17 mouse cellular contexts compared by ENCODE assay signal in the genomic region with DNA sequence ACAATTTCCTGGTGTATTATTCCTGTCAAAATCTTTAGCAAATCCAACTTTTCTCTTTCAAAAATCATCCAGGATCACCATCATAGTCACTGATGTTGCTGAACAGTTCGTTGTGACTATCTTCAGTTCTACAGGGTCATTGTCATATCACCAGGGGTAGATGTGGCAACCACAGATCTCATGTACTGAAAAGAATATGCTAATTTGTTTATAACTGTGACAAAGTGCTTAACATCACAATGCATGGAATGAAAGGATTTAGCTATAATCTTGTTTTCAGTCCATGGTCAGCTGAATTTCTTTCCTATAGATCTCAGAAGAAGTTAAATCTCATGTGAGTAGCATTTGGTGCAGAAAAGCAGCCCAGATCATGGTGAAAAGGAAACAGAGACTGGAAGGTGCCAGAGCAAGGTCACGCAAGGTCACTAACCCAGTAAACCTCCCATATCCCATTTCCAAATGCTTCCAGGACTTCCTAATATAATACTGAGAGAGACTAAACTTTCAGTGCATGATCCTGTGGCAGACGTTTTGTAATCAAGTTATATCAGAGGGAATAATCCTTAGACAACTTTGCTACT.
"Had no signal": no experiment of that assay in that cellular context is flagged by ENCODE, and none has a peak within 500 bp of the region (broad histone marks: within the 10 kb centered on the region; RNA-seq: fewer than 3 reads in every experiment).

No protein-coding gene starts in this region.

- ATAC-seq: liver, embryonic 12.5 days had no signal

- H3K4me1 ChIP-seq: liver, embryonic 12.5 days; neural tube, embryonic 13.5 days; neural tube, embryonic 15.5 days had no signal

- DNase-seq: lung, adult 18-20 months; lung, embryonic 14.5 days; lung, postnatal 10 days; lung, postnatal 4 days; retina, postnatal 1 day; right cerebral cortex, adult 18-20 months; right cerebral cortex, postnatal 25 days; right cerebral cortex, postnatal 4 days; spleen, adult 18-20 months; thymus, adult 18-20 months; thymus, postnatal 14 days; thymus, postnatal 36 days had no signal

- H3K27me3 ChIP-seq: liver, embryonic 12.5 days; neural tube, embryonic 13.5 days; neural tube, embryonic 15.5 days had no signal

- H3K36me3 ChIP-seq: liver, embryonic 12.5 days; neural tube, embryonic 13.5 days; neural tube, embryonic 15.5 days had no signal

- H3K9me3 ChIP-seq: liver, embryonic 12.5 days; neural tube, embryonic 13.5 days; neural tube, embryonic 15.5 days had no signal

- H3K4me2 ChIP-seq: liver, embryonic 12.5 days; lung, embryonic 14.5 days; neural tube, embryonic 13.5 days; neural tube, embryonic 15.5 days had no signal

- H3K27ac ChIP-seq: liver, embryonic 12.5 days; liver, embryonic 14.5 days; neural tube, embryonic 13.5 days; neural tube, embryonic 15.5 days had no signal

- H3K9ac ChIP-seq: liver, embryonic 12.5 days; liver, embryonic 14.5 days; lung, embryonic 14.5 days; neural tube, embryonic 13.5 days; neural tube, embryonic 15.5 days had no signal

- H3K4me3 ChIP-seq: liver, embryonic 12.5 days; myocyte; neural tube, embryonic 13.5 days; neural tube, embryonic 15.5 days had no signal
